Mouse (Mus musculus) heart, postnatal 14 days (tissue): ENCODE measurements at regions not wholly inside any gene's neighbourhood (a gene's known extent, or its start where the extent isn't known, plus 50 kb on each side); places are given as distances from the start of the nearest gene placed in this dataset.
A peak's percentile ranks its signal among the peaks of the same experiment; 100 is the strongest.

ENCODE experiments used
- DNase-seq, 2 experiments: peaks; one replicate each; pipeline ENCODE4 v3.0.0; 2021 to 2022
- intact Hi-C: fragments of 180-260 bp; cut with DNase I; formaldehyde crosslinking; loops from one replicate; pipeline ENCODE4 v1.15.1; 2025

DNA sequence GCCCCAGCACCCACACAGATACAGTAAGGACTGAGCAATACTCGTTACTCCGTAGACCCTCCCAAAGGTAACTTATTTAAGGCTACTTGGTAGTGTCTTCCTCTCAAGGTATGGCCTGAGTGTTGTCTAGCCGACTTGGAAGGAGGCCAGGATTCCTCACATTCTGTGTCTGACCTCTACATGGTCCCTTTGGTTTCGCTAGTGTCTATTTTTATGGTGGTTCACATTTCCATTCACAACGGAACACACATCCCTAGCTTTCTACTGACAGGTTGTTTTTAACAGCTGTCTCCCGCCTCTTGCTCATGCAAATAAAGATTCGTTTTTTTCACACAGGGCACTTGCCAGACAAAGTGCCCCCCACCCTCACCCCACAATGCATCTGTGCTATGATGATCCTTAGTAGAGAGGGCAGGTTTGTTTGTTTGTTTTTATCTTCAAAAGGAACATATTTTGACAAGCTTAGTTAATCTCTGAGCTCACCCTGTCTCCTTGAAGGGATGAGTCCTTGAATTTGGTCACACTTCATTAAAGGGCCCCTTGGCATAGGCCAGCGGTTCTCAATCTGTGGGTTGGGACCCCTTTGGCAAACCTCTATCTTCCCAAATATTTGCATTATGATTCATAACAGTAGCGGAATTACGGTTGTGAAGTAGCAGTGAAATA lies 52.7 kb downstream of the Phlda1 start:
- intact Hi-C loops = no loop called here
- peak in 1 of 2 experiments; percentile 53 for DNase-seq

DNA sequence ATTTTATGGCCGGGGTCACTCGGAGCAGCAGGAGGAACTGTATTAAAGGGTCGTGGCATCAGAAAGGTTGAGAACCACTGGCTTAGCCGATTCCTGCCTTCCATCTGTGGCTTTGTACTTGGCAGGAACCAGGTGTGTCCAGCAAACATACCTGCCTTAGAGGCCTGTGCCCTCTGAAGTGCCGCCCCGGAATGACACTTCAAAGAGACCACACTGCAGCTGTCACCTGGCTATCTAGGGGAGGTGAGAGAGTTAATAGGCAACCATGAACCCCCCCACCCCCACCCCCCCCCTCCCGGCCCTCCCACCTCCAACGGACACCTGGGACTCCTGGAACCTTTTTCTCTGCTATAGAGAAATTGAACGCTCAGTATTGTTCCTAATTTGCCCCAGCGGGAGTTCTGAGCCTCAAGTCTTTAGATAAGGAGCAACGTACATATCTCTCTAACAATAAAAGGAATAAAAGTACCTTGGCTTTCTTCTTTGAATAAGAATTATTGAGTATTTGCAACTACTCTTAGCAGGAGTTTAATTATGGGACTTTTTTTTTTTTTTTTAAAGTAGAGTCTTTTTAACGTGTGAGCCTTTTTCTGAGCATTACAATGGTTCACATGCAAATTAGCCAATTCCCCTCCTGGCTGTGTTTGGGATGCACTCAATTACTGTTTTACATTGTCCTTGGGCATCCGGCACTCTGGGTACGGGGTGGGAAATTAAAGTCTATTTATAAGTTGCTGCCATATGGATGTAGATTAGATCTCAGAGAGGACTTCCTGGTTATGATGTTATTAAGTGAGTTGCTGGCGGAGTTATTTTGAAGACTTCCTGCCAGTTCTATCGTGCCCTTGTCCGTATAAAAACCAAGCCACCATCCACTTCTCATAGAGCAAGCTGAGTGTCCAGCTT lies 53.5 kb downstream of the Phlda1 start:
- intact Hi-C loops = no loop called here
- no peak for DNase-seq

DNA sequence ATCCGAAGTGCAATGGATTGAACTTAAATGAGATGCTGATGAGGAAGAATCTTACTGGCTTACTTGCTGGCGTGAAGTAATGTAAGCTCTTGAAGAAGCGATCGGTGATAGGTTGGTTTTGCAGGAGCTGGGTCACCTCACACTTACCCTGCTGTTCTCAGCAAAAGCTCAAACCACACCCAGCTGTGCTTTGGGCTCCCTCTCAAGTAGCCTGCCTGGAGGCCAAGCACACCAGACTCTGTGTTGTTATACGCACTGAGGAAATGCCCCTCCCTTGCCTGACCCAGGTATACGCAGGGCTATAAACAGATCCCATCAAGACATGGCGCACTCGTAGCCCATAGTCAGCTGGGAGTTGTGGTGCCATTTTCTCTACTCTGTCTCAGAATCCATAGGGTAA lies 56.5 kb downstream of the Phlda1 start:
- intact Hi-C loops = no loop called here
- no peak for DNase-seq

DNA sequence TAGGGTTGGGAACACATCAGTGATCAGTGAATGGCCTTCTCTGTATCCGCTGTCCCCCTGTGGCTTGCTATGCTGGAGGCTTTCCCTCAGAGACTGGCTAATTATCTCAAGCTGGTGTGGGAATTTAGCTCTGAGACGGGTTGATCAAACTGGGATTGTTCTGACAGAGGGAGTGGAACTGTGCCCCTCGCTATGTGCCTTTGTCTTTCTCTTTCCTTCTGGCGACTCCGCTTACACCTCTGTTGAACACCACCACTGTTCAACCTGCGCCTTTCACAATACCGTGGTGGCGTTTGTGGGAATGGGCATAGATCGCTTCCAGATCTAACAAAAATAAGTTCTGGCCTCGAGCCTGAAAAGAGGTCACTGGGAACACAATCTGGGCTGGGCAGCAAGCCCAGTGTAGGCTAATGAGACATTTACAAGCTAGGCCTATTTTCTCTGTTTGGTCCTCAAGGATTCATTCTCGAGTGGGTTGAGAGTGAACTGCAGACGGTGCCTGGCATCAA lies 60.8 kb downstream of the Phlda1 start:
- intact Hi-C loops = no loop called here
- peak; percentile 52 to 60 for DNase-seq

DNA sequence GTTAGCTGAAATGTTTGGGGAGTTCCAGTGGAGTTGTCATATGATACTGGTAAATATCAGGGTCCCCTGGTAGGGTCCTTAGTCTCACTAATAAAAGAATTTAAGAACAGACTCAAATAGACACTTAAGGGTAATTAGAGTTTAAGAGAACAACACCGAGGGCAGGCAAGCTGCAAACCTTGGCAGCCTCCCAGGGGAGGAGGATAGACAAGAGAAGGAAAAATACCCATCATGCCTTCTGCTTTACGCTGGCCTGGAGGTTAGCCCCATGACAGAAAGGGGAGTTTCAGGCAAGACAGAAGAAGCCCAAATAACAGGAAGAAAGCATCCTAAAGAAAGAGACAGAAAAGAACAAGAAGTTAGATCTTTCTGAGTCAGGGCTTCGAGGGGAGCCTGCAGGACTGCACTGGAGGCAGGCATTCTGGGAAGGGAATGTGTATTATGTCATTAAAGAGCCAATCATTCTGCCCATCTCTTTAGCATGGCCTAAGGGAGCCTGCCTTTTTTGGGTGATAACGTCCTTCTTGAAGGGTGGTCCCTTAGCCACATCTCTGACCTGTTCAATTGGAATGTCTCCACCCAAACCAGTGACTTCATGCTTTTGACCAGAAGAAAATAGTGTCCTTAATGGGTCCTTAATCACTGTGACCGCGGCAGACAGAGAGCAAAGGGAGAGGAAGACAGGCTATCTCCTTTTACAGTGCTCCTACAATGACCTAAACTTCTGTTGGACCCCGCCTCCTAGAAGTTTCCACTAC lies 64.6 kb downstream of the Phlda1 start:
- intact Hi-C loops = no loop called here
- no peak for DNase-seq

DNA sequence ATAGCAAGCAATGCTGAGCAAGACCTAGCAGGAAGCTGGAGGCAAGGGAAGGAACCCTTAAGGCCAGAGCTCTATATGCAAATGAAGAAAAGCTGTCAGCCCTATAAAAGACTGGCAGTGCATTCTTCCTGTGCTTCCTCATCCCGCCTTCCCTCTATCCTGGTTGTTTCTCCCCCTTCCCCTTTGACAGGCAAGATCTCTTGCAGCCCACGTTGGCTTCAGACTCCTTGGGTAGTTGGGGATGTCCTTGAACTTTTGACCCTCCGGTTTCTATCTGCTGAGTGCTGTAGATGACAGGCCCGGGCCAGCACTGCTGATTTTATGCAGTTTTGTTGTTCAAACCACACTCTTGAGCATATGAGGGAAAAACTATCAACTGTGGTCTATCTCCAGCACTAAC lies 68.1 kb downstream of the Phlda1 start:
- intact Hi-C loops = no loop called here
- no peak for DNase-seq

DNA sequence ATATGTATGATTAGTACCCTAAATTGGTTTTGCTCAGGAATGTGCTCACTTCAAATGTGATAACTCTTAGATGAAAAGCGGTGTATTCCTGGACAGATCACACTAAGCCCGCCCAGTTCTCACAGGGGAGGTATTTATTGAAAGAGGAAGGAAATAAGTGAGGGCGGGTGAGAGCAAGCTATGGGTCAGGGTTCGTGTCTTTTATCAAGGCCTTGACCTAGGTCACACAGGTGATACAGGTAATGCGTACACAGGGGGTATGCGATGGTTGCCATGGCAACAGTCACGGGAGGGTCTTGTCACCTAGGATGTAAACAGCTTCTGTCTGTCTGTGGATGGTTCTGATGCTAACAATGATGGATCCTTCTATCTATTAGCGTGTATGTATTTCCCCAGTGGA lies 68.7 kb downstream of the Phlda1 start:
- intact Hi-C loops = loop anchor here (5.0 kb wide), 1 partner anchor 68 kb away; the partner anchor contains the start of gene Phlda1
- no peak for DNase-seq

DNA sequence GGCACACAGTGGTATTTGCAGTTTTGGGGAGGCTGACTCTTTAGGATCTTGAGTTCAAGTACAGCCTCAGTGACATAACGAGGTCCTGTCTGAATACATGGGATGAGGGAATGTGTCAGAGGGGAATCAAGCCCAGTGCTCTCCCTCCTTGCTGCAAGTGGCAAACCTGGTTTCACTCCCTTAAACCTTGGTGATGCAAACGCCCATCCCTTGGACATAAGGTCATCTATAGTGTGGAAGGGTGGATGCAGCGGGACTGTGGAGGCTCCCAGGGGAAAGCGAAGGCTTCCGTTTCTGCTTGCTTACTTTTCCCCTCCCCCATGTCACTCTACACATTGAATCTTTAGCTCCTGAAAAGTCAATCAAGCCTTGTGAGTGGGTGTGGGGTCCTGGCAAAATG lies 69.2 kb downstream of the Phlda1 start:
- intact Hi-C loops = loop anchor here (5.0 kb wide), 1 partner anchor 68 kb away; the partner anchor contains the start of gene Phlda1
- DNase-seq = no peak

DNA sequence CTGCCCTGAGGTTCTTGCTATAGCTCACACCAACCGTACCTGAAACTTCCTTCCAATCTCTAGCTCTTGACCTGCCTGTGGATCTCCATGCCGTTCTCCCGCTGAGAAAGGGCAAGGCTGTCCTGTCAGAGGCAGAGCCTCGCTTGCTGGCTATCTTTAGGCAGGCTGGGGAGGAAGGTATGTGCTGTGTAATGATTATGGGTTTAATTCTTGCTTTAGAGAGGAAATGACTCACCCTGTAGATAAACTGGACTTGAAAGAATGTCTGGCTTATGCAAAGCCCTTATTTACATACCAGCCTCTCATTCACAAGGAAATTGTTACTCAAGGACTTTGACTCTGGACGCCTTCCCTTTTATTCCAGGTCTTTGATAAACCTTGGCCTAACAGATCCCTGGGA lies 69.8 kb downstream of the Phlda1 start:
- intact Hi-C loops = loop anchor here (5.0 kb wide), 1 partner anchor 69 kb away; the partner anchor contains the start of gene Phlda1

DNA sequence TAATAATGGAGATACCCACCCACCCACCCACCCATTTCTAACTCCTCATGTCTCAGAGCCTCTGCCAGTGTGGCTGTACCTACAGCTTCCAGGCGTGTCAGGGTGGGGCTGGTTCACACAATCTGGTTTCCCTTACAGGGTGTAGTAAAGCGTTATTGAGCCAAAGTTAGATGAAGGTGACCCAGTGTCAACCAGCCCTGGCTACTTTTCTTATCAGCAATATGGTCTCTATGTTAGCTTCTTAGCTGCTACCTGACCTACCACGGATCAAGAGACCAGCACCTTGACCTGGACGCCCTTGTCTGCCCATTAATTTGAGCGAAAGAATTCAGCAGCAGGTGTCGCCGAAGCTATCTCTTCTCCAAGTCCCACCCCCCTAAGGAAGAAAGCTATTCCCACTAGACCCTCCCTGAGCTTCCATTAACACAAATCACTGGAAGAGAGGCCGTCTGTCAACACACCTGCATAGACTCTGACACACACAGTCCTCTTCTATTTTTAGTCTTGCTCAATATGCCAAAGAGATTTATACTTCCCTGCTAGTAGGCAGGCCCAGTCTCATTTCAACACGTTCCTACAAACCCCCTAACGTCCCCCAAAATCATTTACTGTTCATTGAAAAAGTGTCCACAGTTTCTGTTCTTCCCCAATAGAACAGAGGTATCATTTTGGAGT lies 70.4 kb downstream of the Phlda1 start:
- no peak for DNase-seq
- intact Hi-C loops = loop anchor here (5.0 kb wide), 1 partner anchor 69 kb away; the partner anchor contains the start of gene Phlda1

More for the DNA sequence above, 69.8 kb downstream of the Phlda1 start:
- no peak for DNase-seq

DNA sequence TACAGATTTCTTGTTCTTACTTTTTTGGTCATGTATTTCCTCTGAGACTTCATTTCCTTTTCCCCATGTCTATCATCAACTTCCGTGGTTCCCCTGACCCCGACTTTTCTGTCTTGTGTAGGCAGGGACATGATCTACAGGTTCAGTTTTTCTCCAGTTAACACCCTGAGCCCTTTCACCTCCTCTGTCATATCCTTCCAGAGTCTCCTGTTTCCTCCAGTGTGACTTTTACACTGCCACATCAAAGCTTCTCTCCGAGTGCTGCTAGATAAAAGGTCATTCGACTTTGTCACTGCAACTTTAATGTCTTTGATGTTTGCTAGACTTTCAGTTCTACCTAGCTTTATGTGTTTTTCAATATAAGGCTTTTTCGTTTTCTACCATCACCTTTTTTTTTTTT lies 72.5 kb downstream of the Phlda1 start:
- DNase-seq = no peak
- intact Hi-C loops = loop anchor here (5.0 kb wide), 1 partner anchor 71 kb away; the partner anchor contains the start of gene Phlda1

DNA sequence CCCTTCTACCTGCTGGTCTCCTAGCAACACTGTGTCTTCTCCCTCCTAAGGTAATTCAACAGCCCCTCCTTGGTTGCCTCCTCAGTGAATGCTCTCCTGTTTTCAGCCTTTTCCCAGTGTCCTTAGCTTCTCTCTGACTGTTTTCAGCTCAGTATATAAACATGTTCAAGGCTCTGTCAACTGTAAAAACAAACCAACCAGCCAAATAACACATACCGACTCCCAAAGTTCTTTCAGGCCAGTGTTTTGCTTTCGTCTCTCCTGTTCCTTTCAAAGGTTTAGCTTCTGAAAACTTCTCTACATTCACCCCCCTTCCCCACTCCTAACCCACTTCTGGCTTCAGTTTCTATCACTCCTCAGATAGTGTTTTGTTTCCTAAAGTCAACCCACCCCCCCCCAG lies 73.4 kb downstream of the Phlda1 start:
- intact Hi-C loops = loop anchor here (5.0 kb wide), 1 partner anchor 72 kb away; the partner anchor contains the start of gene Phlda1
- no peak for DNase-seq

DNA sequence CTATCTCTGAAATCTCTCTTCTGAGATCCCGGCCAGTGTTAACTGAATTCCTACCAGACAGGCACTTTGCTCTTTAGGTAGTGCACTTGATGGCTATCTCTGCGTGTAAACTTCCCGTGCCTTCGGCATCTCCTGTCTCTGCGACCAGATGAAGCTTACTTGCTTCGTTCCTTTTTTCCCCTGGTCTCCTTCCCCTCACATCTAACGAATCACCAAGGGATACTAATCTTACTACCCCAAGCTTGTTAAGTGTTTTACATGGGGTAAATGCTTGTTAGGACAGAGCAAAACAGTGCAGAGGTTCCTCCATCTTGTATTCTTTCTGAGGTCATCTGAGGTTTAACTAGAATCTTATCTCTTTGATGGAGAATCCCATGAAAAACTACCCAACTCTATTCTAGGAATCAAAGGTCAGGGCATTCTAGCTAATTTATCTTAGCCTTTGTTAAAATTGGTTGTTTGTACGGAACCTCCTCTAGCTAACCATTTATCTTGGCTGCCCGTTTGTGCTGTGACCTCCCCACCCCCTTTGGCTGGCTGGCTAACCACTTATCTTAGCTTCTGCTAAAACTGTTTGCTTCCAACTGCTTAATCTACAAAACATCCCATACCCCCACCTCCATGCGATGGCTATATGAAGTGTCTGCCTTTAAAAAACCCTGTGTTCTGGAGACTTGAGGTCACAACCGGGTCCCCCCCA lies 74.5 kb downstream of the Phlda1 start:
- intact Hi-C loops = no loop called here
- DNase-seq = peak in 1 of 2 experiments; percentile 27

DNA sequence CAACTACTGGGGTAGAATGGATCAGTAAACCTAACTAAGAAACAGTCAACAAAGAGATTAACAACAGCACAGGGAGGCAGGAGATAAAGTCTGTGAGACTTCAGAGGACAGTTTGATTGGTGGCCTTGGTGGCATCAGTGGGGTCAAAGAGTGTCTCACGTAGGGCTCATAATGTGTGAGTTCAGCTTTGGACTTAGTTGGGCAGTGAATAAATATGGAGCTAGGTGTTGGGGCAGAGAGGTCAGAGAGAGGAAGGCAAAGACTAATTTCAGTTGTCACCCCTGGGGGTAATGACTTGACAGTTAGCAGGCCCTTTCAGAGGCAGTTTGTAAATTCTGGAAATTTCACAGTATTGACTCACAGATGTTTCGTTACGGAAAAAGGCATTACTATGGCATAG lies 75.8 kb downstream of the Phlda1 start:
- intact Hi-C loops = no loop called here

DNA sequence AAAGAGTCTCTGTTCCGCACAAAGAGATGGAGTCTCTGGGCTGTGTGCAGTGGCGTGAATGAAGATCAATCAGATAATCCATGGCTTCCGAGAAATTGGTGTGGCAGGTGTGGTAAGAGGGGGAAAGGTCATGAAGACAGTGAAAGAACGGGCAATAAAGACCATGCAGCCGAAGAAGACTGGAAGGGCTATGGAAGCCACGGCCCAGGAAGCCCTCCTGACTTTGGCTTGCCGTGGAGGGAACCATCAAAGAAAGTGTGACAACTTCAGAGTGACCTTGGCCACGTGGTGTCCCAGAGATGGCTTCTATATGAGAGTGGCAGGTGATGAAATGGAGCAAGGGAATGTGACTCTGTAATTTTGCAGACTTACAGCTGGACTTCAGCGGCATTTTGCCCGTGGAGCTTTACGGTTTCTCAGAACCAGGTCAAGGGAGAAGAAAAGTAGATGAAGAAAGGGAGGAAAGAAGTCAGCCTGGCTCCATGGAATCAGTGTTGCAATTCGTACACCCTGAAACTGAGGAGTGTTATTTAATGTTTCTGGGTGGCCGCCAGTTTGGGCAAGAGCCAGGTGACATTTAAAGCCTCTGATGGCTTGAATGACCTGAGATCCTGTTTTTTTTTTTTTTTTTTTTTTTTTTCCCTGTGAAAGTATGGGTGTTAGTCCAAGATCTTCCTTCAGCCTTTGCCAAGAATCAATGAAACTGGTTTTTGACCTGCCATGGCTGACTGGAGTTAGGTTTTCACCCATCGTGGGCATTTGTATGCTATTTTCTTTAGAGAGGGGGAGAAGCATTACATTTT lies 76.4 kb downstream of the Phlda1 start:
- DNase-seq = peak; percentile 53
- intact Hi-C loops = no loop called here

More for the DNA sequence above, 75.8 kb downstream of the Phlda1 start:
- DNase-seq = no peak

DNA sequence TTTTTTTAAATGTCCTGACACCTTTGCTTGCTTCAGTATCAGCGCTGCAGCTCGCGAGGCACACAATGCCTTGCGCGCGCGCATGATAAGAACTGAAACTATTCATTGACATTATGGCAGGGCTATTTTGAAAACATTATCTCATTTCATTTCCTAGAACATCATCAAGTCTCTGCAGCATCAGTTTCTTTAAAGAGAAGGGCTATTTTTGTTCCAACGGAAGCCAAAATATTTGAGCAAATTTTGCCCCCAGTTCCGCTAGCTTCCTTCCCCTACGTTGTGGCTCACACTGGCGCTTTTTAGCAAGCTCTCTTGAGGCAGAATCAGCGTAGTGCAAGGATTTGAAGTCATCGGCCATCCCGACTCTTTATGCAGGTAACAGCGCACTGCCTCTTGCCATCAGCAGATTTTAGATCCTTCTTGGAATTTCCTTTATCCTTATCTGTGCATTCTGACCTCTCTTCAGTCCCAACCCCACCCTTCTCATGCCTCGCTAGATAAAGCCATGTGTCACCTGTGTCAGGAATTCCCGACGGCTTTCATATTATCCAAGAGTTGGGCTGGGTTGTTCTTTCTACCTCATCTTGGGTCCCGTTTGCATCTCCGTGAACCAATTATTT lies 77.1 kb downstream of the Phlda1 start:
- intact Hi-C loops = no loop called here
- peak in 1 of 2 experiments; percentile 52 for DNase-seq

DNA sequence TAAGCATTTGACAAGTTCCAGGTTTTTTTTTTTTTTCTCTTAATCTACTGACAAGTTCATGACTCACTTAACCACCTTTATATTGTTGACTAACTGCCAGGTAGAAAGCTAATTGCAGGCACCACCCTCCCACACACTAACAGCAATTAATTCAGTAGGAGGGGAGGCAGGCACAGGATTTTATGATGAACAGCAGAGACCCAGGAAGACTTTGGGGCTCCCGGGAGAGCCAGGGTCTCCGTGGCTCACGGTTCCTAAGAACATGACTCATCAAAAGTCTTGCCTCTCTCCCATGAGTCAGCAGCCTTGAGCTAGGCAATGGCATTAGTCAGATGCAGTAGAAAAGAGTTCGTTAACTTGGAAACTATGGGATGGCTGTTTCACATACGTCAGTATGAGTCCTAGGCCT lies 77.7 kb downstream of the Phlda1 start:
- intact Hi-C loops = no loop called here
- DNase-seq = no peak
